Mouse (Mus musculus): ENCODE measurements at regions not wholly inside any gene's neighbourhood (a gene's known extent, or its start where the extent isn't known, plus 50 kb on each side); places are given as distances from the start of the nearest gene placed in this dataset.
A peak's percentile ranks its signal among the peaks of the same experiment; 100 is the strongest.

DNA sequence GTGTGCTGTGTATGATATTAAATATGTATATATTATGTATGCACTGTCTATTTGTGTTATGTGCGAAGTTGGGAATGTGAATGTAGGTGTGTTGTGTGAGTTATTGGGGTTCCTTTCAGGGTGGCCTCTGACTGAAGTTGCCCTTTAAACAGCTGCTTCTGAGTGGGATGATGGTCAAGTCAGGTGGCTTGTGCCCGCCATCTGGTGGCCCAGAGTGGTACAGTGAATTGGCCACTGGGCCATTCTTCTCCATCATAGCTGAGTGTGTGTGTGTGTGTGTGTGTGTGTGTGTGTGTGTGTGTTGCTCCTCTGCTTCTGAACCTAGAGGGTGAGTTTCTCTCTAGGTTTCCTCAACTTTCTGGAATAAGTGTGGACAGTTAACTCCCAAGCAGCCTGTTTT is 75.7 kb upstream of the Podxl start:
- Histone ChIP-seq H3K4me3 (no peak overlapping the region), H3K4me2 (ENCODE audit: low read depth) (peak overlapping the region; percentile 46), H3K36me3 (ENCODE audit: control insufficient read depth, insufficient read depth) (no peaks in the 10 kb centered on the region), H3K27me3 (ENCODE audit: control insufficient read depth, insufficient read depth, insufficient read length) (no peaks in the 10 kb centered on the region), H3K79me2 (ENCODE audit: control insufficient read depth, insufficient read depth) (no peaks in the 10 kb centered on the region), H3ac (ENCODE audit: control insufficient read depth, insufficient read length) (no peak overlapping the region)
- TF ChIP-seq MYOD1 (IDR thresholded peaks at IDR 0.05; ENCODE audit: control insufficient read depth in 1 of 3, insufficient read length in 2 of 3, low read depth in 2 of 3) (peak in 2 of 3 experiments; percentile 14 to 43), CEBPB (IDR thresholded peaks at IDR 0.05; ENCODE audit: insufficient read depth, poor library complexity, severe bottlenecking) (no peak), MYOG (IDR thresholded peaks at IDR 0.05; ENCODE audit: control insufficient read depth in 1 of 3, insufficient read depth in 1 of 3, insufficient read length in 2 of 3, low read depth in 2 of 3) (peak in 2 of 3 experiments; percentile 16 to 30)

DNA sequence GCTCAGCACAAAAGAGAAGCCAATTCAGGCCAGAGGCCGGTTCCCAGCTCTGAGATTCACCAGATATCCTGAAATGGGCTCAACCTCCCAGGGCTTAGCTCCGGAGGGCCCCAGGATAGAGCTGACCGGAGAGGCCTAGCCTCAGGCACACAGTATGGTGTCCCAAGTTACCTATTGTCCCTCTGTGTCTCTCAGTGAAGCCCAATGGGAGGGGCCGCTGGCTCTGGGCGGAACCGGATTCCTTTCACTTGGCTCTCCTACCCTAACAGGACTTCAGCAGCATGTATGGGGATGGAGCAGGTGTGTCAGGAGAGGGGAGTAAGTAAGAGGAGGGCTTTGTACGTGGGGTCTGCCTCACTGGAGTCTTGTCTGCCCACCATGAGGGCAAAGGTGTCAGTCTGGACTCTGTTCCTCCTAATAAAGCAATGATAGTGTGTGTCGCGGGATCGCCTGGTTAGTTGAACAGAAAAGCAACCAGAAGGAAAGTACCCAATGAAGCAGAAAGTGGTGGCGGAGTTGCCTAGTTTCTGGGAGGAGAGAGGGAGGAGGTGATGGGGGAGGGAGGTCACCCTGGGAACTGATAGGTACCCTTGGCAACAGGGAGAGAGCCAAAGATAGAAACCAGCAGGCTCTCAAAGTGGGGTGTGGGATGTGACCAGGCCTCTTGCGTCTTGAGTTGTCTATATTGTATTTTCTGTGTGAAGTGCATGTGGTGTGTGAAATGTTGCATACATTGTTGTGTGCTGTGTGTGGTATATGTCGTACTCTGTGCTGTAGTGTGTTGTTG is 74.8 kb upstream of the Podxl start:
- H3K4me3 ChIP-seq = no peak overlapping the region
- no peak overlapping the region for H3ac ChIP-seq (ENCODE audit: control insufficient read depth, insufficient read length)
- H3K27me3 ChIP-seq (ENCODE audit: control insufficient read depth, insufficient read depth, insufficient read length) = no peaks in the 10 kb centered on the region
- no peak overlapping the region for H3K4me2 ChIP-seq (ENCODE audit: low read depth)
- H3K79me2 ChIP-seq (ENCODE audit: control insufficient read depth, insufficient read depth) = no peaks in the 10 kb centered on the region
- TF ChIP-seq POLR2A (IDR thresholded peaks at IDR 0.05; ENCODE audit: insufficient read length, low read depth) = no peak
- TF ChIP-seq MYOG (IDR thresholded peaks at IDR 0.05; ENCODE audit: control insufficient read depth in 1 of 3, insufficient read depth in 1 of 3, insufficient read length in 2 of 3, low read depth in 2 of 3) = no peak
- no peak for TF ChIP-seq CEBPB (IDR thresholded peaks at IDR 0.05; ENCODE audit: insufficient read depth, poor library complexity, severe bottlenecking)
- no peak for TF ChIP-seq SRF (IDR thresholded peaks at IDR 0.05; ENCODE audit: control insufficient read depth, insufficient read length, low read depth)
- TF ChIP-seq TCF3 (IDR thresholded peaks at IDR 0.05; ENCODE audit: insufficient read length, low read depth) = no peak
- TF ChIP-seq E2F4 (IDR thresholded peaks at IDR 0.05; ENCODE audit: insufficient read depth) = no peak
- no peak for TF ChIP-seq REST (IDR thresholded peaks at IDR 0.05; ENCODE audit: insufficient read depth, insufficient read length)
- TF ChIP-seq POLR2AphosphoS2 (IDR thresholded peaks at IDR 0.05; ENCODE audit: insufficient read length, low read depth) = no peak
- no peak for TF ChIP-seq USF1 (IDR thresholded peaks at IDR 0.05; ENCODE audit: low read depth)
- TF ChIP-seq TCF12 (IDR thresholded peaks at IDR 0.05; ENCODE audit: insufficient read depth, poor library complexity, severe bottlenecking) = no peak
- no peaks in the 10 kb centered on the region for H3K36me3 ChIP-seq (ENCODE audit: control insufficient read depth, insufficient read depth)

DNA sequence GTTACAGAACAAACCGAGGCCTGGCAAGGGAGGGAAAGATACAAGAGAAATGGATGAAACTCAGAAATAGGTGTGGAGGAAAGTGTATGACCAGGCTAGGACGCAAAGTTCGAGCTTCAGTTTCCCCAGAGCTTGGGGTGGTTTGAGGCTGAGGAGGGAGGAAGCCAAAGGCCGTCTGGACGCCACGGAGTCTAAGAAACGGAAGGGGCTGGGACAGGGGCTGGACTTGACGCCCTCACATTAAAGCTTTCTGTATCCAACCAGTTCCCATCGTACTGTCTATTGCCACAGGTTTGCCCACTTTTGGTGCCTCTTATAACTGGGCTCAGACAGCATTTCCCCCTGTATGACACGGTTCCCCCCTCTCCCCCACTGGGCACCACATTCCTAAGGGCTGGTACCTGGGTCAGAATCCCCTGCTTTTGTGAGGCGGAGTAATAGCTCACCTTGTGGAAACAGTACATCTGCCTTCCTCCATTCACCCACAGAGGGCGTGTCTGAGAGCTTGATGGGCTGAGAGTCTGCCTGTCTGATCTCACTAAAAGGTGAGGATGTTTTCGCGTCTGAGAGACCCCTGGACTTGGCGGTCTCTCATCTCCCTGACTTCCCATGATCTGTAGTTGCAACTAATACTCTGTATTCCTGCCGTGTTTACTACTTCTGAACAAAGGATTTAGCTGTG is 73.7 kb upstream of the Podxl start:
- Histone ChIP-seq H3K27me3 (ENCODE audit: control insufficient read depth, insufficient read depth, insufficient read length) (no peaks in the 10 kb centered on the region), H3K4me3 (no peak overlapping the region), H3ac (ENCODE audit: control insufficient read depth, insufficient read length) (no peak overlapping the region), H3K4me2 (ENCODE audit: low read depth) (no peak overlapping the region), H3K36me3 (ENCODE audit: control insufficient read depth, insufficient read depth) (no peaks in the 10 kb centered on the region), H3K79me2 (ENCODE audit: control insufficient read depth, insufficient read depth) (no peaks in the 10 kb centered on the region)
- TF ChIP-seq E2F4 (IDR thresholded peaks at IDR 0.05; ENCODE audit: insufficient read depth) (no peak), CEBPB (IDR thresholded peaks at IDR 0.05; ENCODE audit: insufficient read depth, poor library complexity, severe bottlenecking) (no peak), USF1 (IDR thresholded peaks at IDR 0.05; ENCODE audit: low read depth) (no peak), SRF (IDR thresholded peaks at IDR 0.05; ENCODE audit: control insufficient read depth, insufficient read length, low read depth) (no peak), TCF3 (IDR thresholded peaks at IDR 0.05; ENCODE audit: insufficient read length, low read depth) (no peak), MYOD1 (IDR thresholded peaks at IDR 0.05; ENCODE audit: control insufficient read depth in 1 of 3, insufficient read length in 2 of 3, low read depth in 2 of 3) (no peak), MYOG (IDR thresholded peaks at IDR 0.05; ENCODE audit: control insufficient read depth in 1 of 3, insufficient read depth in 1 of 3, insufficient read length in 2 of 3, low read depth in 2 of 3) (no peak), POLR2A (IDR thresholded peaks at IDR 0.05; ENCODE audit: insufficient read length, low read depth) (no peak), REST (IDR thresholded peaks at IDR 0.05; ENCODE audit: insufficient read depth, insufficient read length) (no peak), POLR2AphosphoS2 (IDR thresholded peaks at IDR 0.05; ENCODE audit: insufficient read length, low read depth) (no peak), MAX (IDR thresholded peaks at IDR 0.05; ENCODE audit: low read depth) (no peak)

DNA sequence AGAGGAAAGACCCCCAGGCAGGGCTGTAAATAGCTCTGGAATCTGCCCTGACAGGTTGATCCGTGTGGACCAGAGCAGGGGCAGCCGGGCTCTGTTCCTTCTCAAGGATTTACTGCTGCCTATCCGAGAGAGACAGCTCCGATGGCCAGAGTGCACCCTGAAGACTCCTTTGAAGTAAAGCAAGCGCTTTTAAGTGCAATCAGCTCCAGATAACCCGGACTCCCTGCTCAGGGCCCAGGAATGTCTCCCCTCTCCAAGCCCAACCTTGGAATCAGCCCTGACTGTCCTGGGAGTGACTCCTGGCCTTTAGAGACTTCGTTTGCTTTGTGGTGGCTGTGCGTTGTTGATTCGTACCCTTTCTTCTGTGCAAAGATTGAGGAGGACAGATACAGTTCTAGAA is 73.2 kb upstream of the Podxl start:
- Histone ChIP-seq H3K4me2 (ENCODE audit: low read depth) (no peak overlapping the region), H3K27me3 (ENCODE audit: control insufficient read depth, insufficient read depth, insufficient read length) (no peaks in the 10 kb centered on the region), H3K4me3 (no peak overlapping the region), H3K36me3 (ENCODE audit: control insufficient read depth, insufficient read depth) (no peaks in the 10 kb centered on the region), H3K79me2 (ENCODE audit: control insufficient read depth, insufficient read depth) (no peaks in the 10 kb centered on the region), H3ac (ENCODE audit: control insufficient read depth, insufficient read length) (no peak overlapping the region)
- TF ChIP-seq E2F4 (IDR thresholded peaks at IDR 0.05; ENCODE audit: insufficient read depth) (no peak), MAX (IDR thresholded peaks at IDR 0.05; ENCODE audit: low read depth) (no peak), TCF3 (IDR thresholded peaks at IDR 0.05; ENCODE audit: insufficient read length, low read depth) (no peak), POLR2AphosphoS2 (IDR thresholded peaks at IDR 0.05; ENCODE audit: insufficient read length, low read depth) (no peak), MYOG (IDR thresholded peaks at IDR 0.05; ENCODE audit: control insufficient read depth in 1 of 3, insufficient read depth in 1 of 3, insufficient read length in 2 of 3, low read depth in 2 of 3) (no peak), USF1 (IDR thresholded peaks at IDR 0.05; ENCODE audit: low read depth) (no peak)

DNA sequence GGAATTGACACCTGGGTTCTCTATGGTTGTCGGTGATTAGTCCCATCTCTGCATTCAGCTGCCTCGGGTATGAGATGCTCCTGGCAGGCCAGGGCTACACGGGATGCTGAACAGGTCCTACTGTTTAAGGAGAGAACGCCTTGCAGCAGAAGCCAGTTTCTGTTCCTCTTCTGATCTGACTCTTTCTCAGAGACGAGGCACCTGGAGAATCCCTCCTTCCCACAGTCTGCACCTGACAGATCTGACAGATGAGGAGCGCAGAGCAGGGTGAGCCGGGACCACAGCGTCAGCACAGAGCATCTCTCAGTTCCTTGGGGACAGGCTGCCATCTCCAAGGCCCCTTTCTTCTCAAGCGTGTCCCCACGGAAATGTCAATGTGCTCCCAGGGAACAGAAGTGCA is 68.7 kb upstream of the Podxl start:
- Histone ChIP-seq H3K27me3 (ENCODE audit: control insufficient read depth, insufficient read depth, insufficient read length) (no peaks in the 10 kb centered on the region), H3K36me3 (ENCODE audit: control insufficient read depth, insufficient read depth) (no peaks in the 10 kb centered on the region), H3K4me2 (ENCODE audit: low read depth) (no peak overlapping the region), H3ac (ENCODE audit: control insufficient read depth, insufficient read length) (no peak overlapping the region), H3K4me3 (no peak overlapping the region), H3K79me2 (ENCODE audit: control insufficient read depth, insufficient read depth) (no peaks in the 10 kb centered on the region)
- TF ChIP-seq USF1 (IDR thresholded peaks at IDR 0.05; ENCODE audit: low read depth) (no peak), MYOG (IDR thresholded peaks at IDR 0.05; ENCODE audit: control insufficient read depth in 1 of 3, insufficient read depth in 1 of 3, insufficient read length in 2 of 3, low read depth in 2 of 3) (no peak), MAX (IDR thresholded peaks at IDR 0.05; ENCODE audit: low read depth) (no peak)

All from myocyte (in vitro differentiated cells).